Mouse (Mus musculus): ENCODE results near the gene Sema3b. TPM values are rescaled to one million over a fixed set of nuclear protein-coding genes. Genes with fewer than 3 reads are reported as not detected.
A peak's percentile ranks its signal among the peaks of the same experiment; 100 is the strongest.

Sema3b gene
- polyA plus RNA-seq, 1 experiment: 55.4 TPM

GRCm38 (mm10) chr9:107627387-107628255 lies 18.6 kb upstream of the Sema3b start:
- peak overlapping the region; percentile 27 for H3K27ac ChIP-seq (ENCODE audit: insufficient read depth, low read depth, low read length)
- H3K4me1 ChIP-seq (ENCODE audit: control insufficient read depth, insufficient read depth, insufficient read length, low read length): peaks cover 59% of the 10 kb centered on the region
- H3K4me3 ChIP-seq (ENCODE audit: low read depth, low read length): no peak overlapping the region
- 73% methylated on average over 20 of the region's 20 CpGs for WGBS
- H3K27me3 ChIP-seq (ENCODE audit: control insufficient read depth, insufficient read depth, low read length): no peaks in the 10 kb centered on the region
- H3K36me3 ChIP-seq (ENCODE audit: control insufficient read depth, insufficient read depth, low read length): peaks cover 4% of the 10 kb centered on the region
- TF ChIP-seq POLR2A (IDR thresholded peaks at IDR 0.05; ENCODE audit: low read depth, low read length): no peak
- no peak for TF ChIP-seq CTCF (IDR thresholded peaks at IDR 0.05; ENCODE audit: extremely low read depth, insufficient read length, insufficient replicate concordance, low read depth, low read length)

- WGBS: 23% methylated on average over 2 of the region's 2 CpGs
- Histone ChIP-seq H3K36me3 (ENCODE audit: control insufficient read depth, insufficient read depth, low read length) (peaks cover 4% of the 10 kb centered on the region), H3K27me3 (ENCODE audit: control insufficient read depth, insufficient read depth, low read length) (no peaks in the 10 kb centered on the region), H3K27ac (ENCODE audit: insufficient read depth, low read depth, low read length) (0 out of 2 replicates have a peak overlapping the region, but pooled peaks have one; percentile 5), H3K4me1 (ENCODE audit: control insufficient read depth, insufficient read depth, insufficient read length, low read length) (peaks cover 53% of the 10 kb centered on the region), H3K4me3 (ENCODE audit: low read depth, low read length) (0 out of 2 replicates have a peak overlapping the region, but pooled peaks have one; percentile 1)
- TF ChIP-seq CTCF (IDR thresholded peaks at IDR 0.05; ENCODE audit: extremely low read depth, insufficient read length, insufficient replicate concordance, low read depth, low read length): peak; percentile 62; the same call in 1 of the 2 replicates
- TF ChIP-seq POLR2A (IDR thresholded peaks at IDR 0.05; ENCODE audit: low read depth, low read length): no peak; the same call in 1 of the 2 replicates
These were observed 17.8 kb upstream of the Sema3b start for GRCm38 (mm10) chr9:107626844-107627277.

DNA sequence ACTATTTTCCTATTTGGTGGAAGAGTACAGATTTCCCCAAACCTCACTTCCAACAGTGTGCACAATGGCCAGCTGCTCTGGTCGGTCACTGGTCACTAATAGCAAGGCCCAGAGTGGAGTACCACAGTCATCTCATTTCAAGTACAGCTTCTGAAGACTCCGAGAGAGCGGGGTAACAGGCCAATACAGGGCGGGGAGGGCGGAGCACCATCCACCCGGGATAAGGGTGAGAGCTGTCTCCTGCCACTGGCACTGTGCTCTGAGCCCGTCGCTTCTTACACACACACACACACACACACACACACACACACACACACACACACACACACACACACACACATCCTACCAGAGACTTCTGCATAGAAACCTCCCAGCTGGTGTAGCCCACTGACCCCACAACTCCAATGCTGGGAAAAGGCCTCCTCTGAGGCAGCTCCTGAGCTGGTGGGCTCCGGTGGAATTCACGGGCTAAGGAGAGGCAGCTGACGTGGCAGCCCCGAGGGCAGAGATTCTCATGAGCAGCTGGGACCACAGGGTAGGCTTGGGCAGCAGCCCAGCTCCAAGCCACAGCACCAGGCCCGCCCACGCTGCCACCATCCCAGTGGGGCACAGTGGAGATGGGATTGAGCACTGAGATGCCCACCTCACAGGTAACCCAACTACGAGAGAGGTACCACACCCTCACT lies 17.3 kb upstream of the Sema3b start:
- Histone ChIP-seq H3K4me3 (ENCODE audit: low read depth, low read length) (0 out of 2 replicates have a peak overlapping the region, but pooled peaks have one; percentile 1), H3K27me3 (ENCODE audit: control insufficient read depth, insufficient read depth, low read length) (no peaks in the 10 kb centered on the region), H3K4me1 (ENCODE audit: control insufficient read depth, insufficient read depth, insufficient read length, low read length) (peaks cover 51% of the 10 kb centered on the region), H3K36me3 (ENCODE audit: control insufficient read depth, insufficient read depth, low read length) (peaks cover 4% of the 10 kb centered on the region), H3K27ac (ENCODE audit: insufficient read depth, low read depth, low read length) (no peak overlapping the region)
- 58% methylated on average over 15 of the region's 15 CpGs for WGBS
- TF ChIP-seq POLR2A (IDR thresholded peaks at IDR 0.05; ENCODE audit: low read depth, low read length) (no peak), CTCF (IDR thresholded peaks at IDR 0.05; ENCODE audit: extremely low read depth, insufficient read length, insufficient replicate concordance, low read depth, low read length) (no peak)

DNA sequence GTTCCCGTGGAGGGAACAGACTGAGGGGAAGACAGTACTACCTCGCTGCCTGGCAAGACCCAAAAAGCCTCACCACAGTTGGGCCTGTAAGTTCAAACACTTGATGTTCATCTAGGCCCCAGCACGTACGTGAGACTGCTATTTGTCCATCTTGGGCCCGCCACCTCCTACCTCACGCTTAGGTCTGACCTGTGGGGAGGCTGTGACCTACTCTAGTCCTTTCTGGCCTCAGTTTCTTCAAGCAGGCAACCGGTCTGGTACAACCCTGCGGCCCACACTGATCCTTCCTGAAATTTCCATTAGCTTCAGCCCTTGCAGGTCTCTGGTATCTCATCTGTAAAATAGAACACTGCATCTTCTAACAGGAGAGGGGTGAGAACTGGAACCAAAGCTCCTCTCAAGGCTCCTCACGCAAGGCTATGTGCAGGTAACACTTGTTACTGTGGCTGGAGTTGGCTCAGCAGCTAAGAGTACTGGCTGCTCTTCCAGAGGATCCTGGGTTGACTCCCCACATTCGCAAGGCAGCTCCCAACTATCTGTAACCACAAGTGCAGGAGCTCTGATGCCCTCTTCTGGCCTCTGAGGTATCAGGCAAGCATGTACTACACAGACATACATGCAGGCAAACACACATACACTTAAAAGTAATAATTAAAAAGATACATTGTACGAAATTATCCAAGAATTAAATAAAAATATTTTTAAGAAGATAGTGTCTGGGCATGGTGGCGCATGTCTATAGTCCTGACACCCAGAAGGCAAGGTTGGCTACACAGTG lies 16.5 kb upstream of the Sema3b start:
- Histone ChIP-seq H3K4me3 (ENCODE audit: low read depth, low read length) (no peak overlapping the region), H3K36me3 (ENCODE audit: control insufficient read depth, insufficient read depth, low read length) (peaks cover 4% of the 10 kb centered on the region), H3K27ac (ENCODE audit: insufficient read depth, low read depth, low read length) (peak overlapping the region; percentile 54), H3K27me3 (ENCODE audit: control insufficient read depth, insufficient read depth, low read length) (no peaks in the 10 kb centered on the region), H3K4me1 (ENCODE audit: control insufficient read depth, insufficient read depth, insufficient read length, low read length) (peaks cover 52% of the 10 kb centered on the region)
- TF ChIP-seq POLR2A (IDR thresholded peaks at IDR 0.05; ENCODE audit: low read depth, low read length) (no peak), CTCF (IDR thresholded peaks at IDR 0.05; ENCODE audit: extremely low read depth, insufficient read length, insufficient replicate concordance, low read depth, low read length) (no peak)
- 90% methylated on average over 12 of the region's 12 CpGs for WGBS

DNA sequence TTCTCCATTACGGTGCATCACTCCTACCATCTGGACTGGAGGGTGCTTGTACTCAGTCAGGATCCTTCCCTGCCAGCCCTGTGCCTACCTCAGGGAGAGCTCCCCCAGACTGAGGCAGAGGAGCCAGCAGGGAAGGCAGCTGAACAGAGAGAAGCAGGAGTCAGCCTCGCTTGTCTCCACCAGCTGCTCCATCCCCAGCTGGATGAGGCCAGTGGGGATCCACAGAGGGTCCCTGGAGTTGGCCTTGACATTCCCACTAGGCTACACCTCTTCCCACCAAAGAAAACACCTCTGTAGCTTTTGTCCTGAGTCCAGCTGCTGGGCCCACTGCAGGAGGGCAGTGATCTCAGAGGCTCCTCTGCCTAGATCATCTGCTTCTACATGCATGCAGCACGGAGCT lies 15.9 kb upstream of the Sema3b start:
- 74% methylated on average over 3 of the region's 3 CpGs for WGBS
- H3K4me3 ChIP-seq (ENCODE audit: low read depth, low read length): no peak overlapping the region
- no peaks in the 10 kb centered on the region for H3K27me3 ChIP-seq (ENCODE audit: control insufficient read depth, insufficient read depth, low read length)
- H3K27ac ChIP-seq (ENCODE audit: insufficient read depth, low read depth, low read length): peak overlapping the region; percentile 54
- H3K36me3 ChIP-seq (ENCODE audit: control insufficient read depth, insufficient read depth, low read length): peaks cover 9% of the 10 kb centered on the region
- TF ChIP-seq POLR2A (IDR thresholded peaks at IDR 0.05; ENCODE audit: low read depth, low read length): no peak
- no peak for TF ChIP-seq CTCF (IDR thresholded peaks at IDR 0.05; ENCODE audit: extremely low read depth, insufficient read length, insufficient replicate concordance, low read depth, low read length)
- H3K4me1 ChIP-seq (ENCODE audit: control insufficient read depth, insufficient read depth, insufficient read length, low read length): peaks cover 53% of the 10 kb centered on the region

- Histone ChIP-seq H3K27ac (ENCODE audit: insufficient read depth, low read depth, low read length) (peak overlapping the region; percentile 69), H3K4me1 (ENCODE audit: control insufficient read depth, insufficient read depth, insufficient read length, low read length) (peaks cover 54% of the 10 kb centered on the region), H3K4me3 (ENCODE audit: low read depth, low read length) (no peak overlapping the region), H3K36me3 (ENCODE audit: control insufficient read depth, insufficient read depth, low read length) (peaks cover 13% of the 10 kb centered on the region), H3K27me3 (ENCODE audit: control insufficient read depth, insufficient read depth, low read length) (no peaks in the 10 kb centered on the region)
- whole genome bisulfite sequencing: 38% methylated on average over 5 of the region's 5 CpGs
- TF ChIP-seq POLR2A (IDR thresholded peaks at IDR 0.05; ENCODE audit: low read depth, low read length) (no peak), CTCF (IDR thresholded peaks at IDR 0.05; ENCODE audit: extremely low read depth, insufficient read length, insufficient replicate concordance, low read depth, low read length) (no peak)
These were observed 15.5 kb upstream of the Sema3b start for GRCm38 (mm10) chr9:107624539-107624938.
